Mouse (Mus musculus) embryonic fibroblast, embryonic 13.5 days (primary cell): ENCODE results near the gene Vmn2r10. TPM values are rescaled to one million over a fixed set of nuclear protein-coding genes. Genes with fewer than 3 reads are reported as not detected.
"Not testable (repeated sequence)": the region's sequence is repeated elsewhere in the genome, so short reads cannot be mapped to it uniquely, and the experiment has no call there.

Source experiments
- H3K27ac ChIP-seq: 2 replicates; pipeline ENCODE4 v1.5.1; 2012; ENCODE audit warnings: low read length, control low read depth, inconsistent platforms; ENCODE audit not compliant: insufficient read depth
- H3K4me1 ChIP-seq: 2 replicates; pipeline ENCODE4 v1.6.1; 2011; ENCODE audit warnings: low read length; ENCODE audit not compliant: control insufficient read depth, insufficient read depth
- H3K4me3 ChIP-seq: 2 replicates; pipeline ENCODE4 v1.5.1; 2011; ENCODE audit warnings: mild to moderate bottlenecking, control low read depth, low read length; ENCODE audit not compliant: insufficient read depth
- CTCF ChIP-seq: IDR thresholded peaks from 2 replicates; pipeline ENCODE4 v1.5.1; 2011; ENCODE audit warnings: mild to moderate bottlenecking, control low read depth, low read length, moderate library complexity, borderline replicate concordance; ENCODE audit not compliant: insufficient read depth
- POLR2A ChIP-seq: IDR thresholded peaks from 2 replicates; pipeline ENCODE4 v1.6.1; 2011; ENCODE audit warnings: low read depth, mild to moderate bottlenecking, control low read depth, low read length, moderate library complexity
- polyA plus RNA-seq: library from polyadenylated mRNA; stranded (reverse); fragments of >200 nt; gene quantifications from 2 replicates; pipeline ENCODE4 v1.2.4, GENCODE M21; 2011; ENCODE audit warnings: low read depth; ENCODE audit not compliant: missing spikeins, insufficient read length

The Vmn2r10 gene
- polyA plus RNA-seq, result not detected in 2 replicates

- H3K4me3 ChIP-seq, H3K4me1 ChIP-seq, H3K27ac ChIP-seq: not testable (repeated sequence)
These were observed at the start of gene Vmn2r10 for GRCm38 (mm10) chr5:109006427-109006826. Gene Vmn2r10 (minus strand): TSS chr5:109006527.

- no peak for TF ChIP-seq CTCF
- TF ChIP-seq POLR2A, result no peak
- Histone ChIP-seq H3K4me1 (no peaks in the 10 kb centered on the region), H3K4me3 (no peak overlapping the region), H3K27ac (no peak overlapping the region)
These were observed 49.0 kb upstream of the Vmn2r10 start for GRCm38 (mm10) chr5:109055286-109055685.

GRCm38 (mm10) chr5:109032591-109032990 lies 26.3 kb upstream of the Vmn2r10 start:
- TF ChIP-seq POLR2A (no peak), CTCF (no peak)
- Histone ChIP-seq H3K27ac (no peak overlapping the region), H3K4me3 (no peak overlapping the region), H3K4me1 (no peaks in the 10 kb centered on the region)

GRCm38 (mm10) chr5:108988924-108989323 lies 17.4 kb downstream of the Vmn2r10 start:
- Histone ChIP-seq H3K4me3 (no peak overlapping the region), H3K27ac (no peak overlapping the region), H3K4me1 (no peaks in the 10 kb centered on the region)
- no peak for TF ChIP-seq POLR2A
- TF ChIP-seq CTCF, result no peak

Other genes starting within 250 kb of the Vmn2r10 start
- gene Rnf212, start 231.5 kb downstream of the Vmn2r10 start, polyA plus RNA-seq, result not detected in 2 replicates
- gene Tmed11, start 211.2 kb downstream of the Vmn2r10 start, polyA plus RNA-seq, result not detected in 2 replicates
- gene Vmn2r8, start 197.7 kb downstream of the Vmn2r10 start, polyA plus RNA-seq, result not detected in 2 replicates
- not detected in 2 replicates for gene Vmn2r9, start 153.9 kb downstream of the Vmn2r10 start, polyA plus RNA-seq
- not detected in 2 replicates for gene Vmn2r11, start 53.0 kb upstream of the Vmn2r10 start, polyA plus RNA-seq
- not detected in 2 replicates for gene Vmn2r12, start 91.4 kb upstream of the Vmn2r10 start, polyA plus RNA-seq
- gene Vmn2r13, start 185.7 kb upstream of the Vmn2r10 start, polyA plus RNA-seq, result not detected in 2 replicates
- not detected in 2 replicates for gene Vmn2r14, start 218.2 kb upstream of the Vmn2r10 start, polyA plus RNA-seq